Mouse (Mus musculus): Measurements from ENCODE around the gene Pitpna. TPM values are rescaled to one million over a fixed set of nuclear protein-coding genes. Genes with fewer than 3 reads are reported as not detected.
"Not testable (repeated sequence)": the region's sequence is repeated elsewhere in the genome, so short reads cannot be mapped to it uniquely, and the experiment has no call there.

The Pitpna gene
- polyA plus RNA-seq, 1 experiment from 2014 or later: 124 TPM

GRCm38 (mm10) chr11:75552906-75553482 lies 34.9 kb upstream of the Pitpna start:
- H3K36me3 ChIP-seq: peaks cover 6% of the 10 kb centered on the region; the same call in 1 of the 2 replicates
- 65% methylated on average over 7 of the region's 7 CpGs for WGBS
- no peaks in the 10 kb centered on the region for H3K27me3 ChIP-seq
- H3K9ac ChIP-seq: peak overlapping the region; percentile 12; the same call in 1 of the 2 replicates
- ATAC-seq (ENCODE audit: low FRiP score, low read depth): no peak
- peaks cover 35% of the 10 kb centered on the region for H3K4me1 ChIP-seq (replicated peaks)
- H3K9me3 ChIP-seq: no peaks in the 10 kb centered on the region
- H3K27ac ChIP-seq (replicated peaks): no peak overlapping the region
- no peak overlapping the region for H3K4me3 ChIP-seq
- H3K4me2 ChIP-seq: no peak overlapping the region

GRCm38 (mm10) chr11:75556006-75556405 lies 31.9 kb upstream of the Pitpna start:
- not testable (repeated sequence) for H3K9ac ChIP-seq; H3K27ac ChIP-seq (replicated peaks); H3K4me3 ChIP-seq; H3K36me3 ChIP-seq; ATAC-seq (ENCODE audit: low FRiP score, low read depth); H3K27me3 ChIP-seq; H3K4me2 ChIP-seq; H3K9me3 ChIP-seq
- 93% methylated on average over 6 of the region's 6 CpGs for WGBS
- H3K4me1 ChIP-seq (replicated peaks): peaks cover 19% of the 10 kb centered on the region

GRCm38 (mm10) chr11:75557142-75557541 lies 30.8 kb upstream of the Pitpna start:
- no peaks in the 10 kb centered on the region for H3K27me3 ChIP-seq
- peaks cover 8% of the 10 kb centered on the region for H3K36me3 ChIP-seq
- H3K27ac ChIP-seq (replicated peaks): no peak overlapping the region
- peaks cover 8% of the 10 kb centered on the region for H3K4me1 ChIP-seq (replicated peaks)
- H3K9me3 ChIP-seq: no peaks in the 10 kb centered on the region
- H3K4me2 ChIP-seq: no peak overlapping the region
- ATAC-seq (ENCODE audit: low FRiP score, low read depth): no peak
- H3K9ac ChIP-seq: no peak overlapping the region
- WGBS: 68% methylated on average over 6 of the region's 6 CpGs
- no peak overlapping the region for H3K4me3 ChIP-seq

- peaks cover 12% of the 10 kb centered on the region for H3K36me3 ChIP-seq
- H3K9ac ChIP-seq: no peak overlapping the region
- H3K27me3 ChIP-seq: no peaks in the 10 kb centered on the region
- H3K4me3 ChIP-seq: no peak overlapping the region
- ATAC-seq (ENCODE audit: low FRiP score, low read depth): no peak
- H3K4me2 ChIP-seq: no peak overlapping the region
- no peak overlapping the region for H3K27ac ChIP-seq (replicated peaks)
- H3K9me3 ChIP-seq: no peaks in the 10 kb centered on the region
- WGBS: 96% methylated on average over 1 of the region's 1 CpGs
- no peaks in the 10 kb centered on the region for H3K4me1 ChIP-seq (replicated peaks)
Measured at GRCm38 (mm10) chr11:75558101-75558500, 29.8 kb upstream of the Pitpna start.

GRCm38 (mm10) chr11:75559870-75560504 lies 27.9 kb upstream of the Pitpna start:
- WGBS: 93% methylated on average over 8 of the region's 8 CpGs
- Histone ChIP-seq H3K9ac (no peak overlapping the region), H3K36me3 (peaks cover 25% of the 10 kb centered on the region), H3K9me3 (no peaks in the 10 kb centered on the region), H3K4me3 (no peak overlapping the region), H3K27ac (replicated peaks) (no peak overlapping the region), H3K27me3 (no peaks in the 10 kb centered on the region), H3K4me1 (replicated peaks) (no peaks in the 10 kb centered on the region), H3K4me2 (no peak overlapping the region)
- ATAC-seq (ENCODE audit: low FRiP score, low read depth): no peak

- ATAC-seq (ENCODE audit: low FRiP score, low read depth): no peak
- Histone ChIP-seq H3K36me3 (peaks cover 29% of the 10 kb centered on the region), H3K4me1 (replicated peaks) (no peaks in the 10 kb centered on the region), H3K27me3 (no peaks in the 10 kb centered on the region), H3K4me2 (no peak overlapping the region), H3K27ac (replicated peaks) (no peak overlapping the region), H3K4me3 (no peak overlapping the region), H3K9me3 (no peaks in the 10 kb centered on the region), H3K9ac (no peak overlapping the region)
- WGBS: 81% methylated on average over 14 of the region's 14 CpGs
Measured at GRCm38 (mm10) chr11:75560530-75561409, 27.1 kb upstream of the Pitpna start.

GRCm38 (mm10) chr11:75561410-75561791 lies 26.5 kb upstream of the Pitpna start:
- no peak overlapping the region for H3K4me3 ChIP-seq
- no peaks in the 10 kb centered on the region for H3K4me1 ChIP-seq (replicated peaks)
- no peaks in the 10 kb centered on the region for H3K9me3 ChIP-seq
- peaks cover 31% of the 10 kb centered on the region for H3K36me3 ChIP-seq
- no peak overlapping the region for H3K9ac ChIP-seq
- H3K27me3 ChIP-seq: no peaks in the 10 kb centered on the region
- ATAC-seq (ENCODE audit: low FRiP score, low read depth): no peak
- 91% methylated on average over 5 of the region's 5 CpGs for WGBS
- H3K27ac ChIP-seq (replicated peaks): no peak overlapping the region
- H3K4me2 ChIP-seq: no peak overlapping the region

GRCm38 (mm10) chr11:75562840-75563239 lies 25.1 kb upstream of the Pitpna start:
- no peak overlapping the region for H3K9ac ChIP-seq

GRCm38 (mm10) chr11:75563851-75564548 lies 23.9 kb upstream of the Pitpna start:
- H3K27ac ChIP-seq (replicated peaks): 0 out of 2 replicates have a peak overlapping the region, but pooled peaks have one; percentile 15
- 59% methylated on average over 18 of the region's 18 CpGs for WGBS

More at GRCm38 (mm10) chr11:75562840-75563239, 25.1 kb upstream of the Pitpna start:
- Histone ChIP-seq H3K4me3 (no peak overlapping the region), H3K9me3 (no peaks in the 10 kb centered on the region), H3K27ac (replicated peaks) (no peak overlapping the region), H3K36me3 (peaks cover 36% of the 10 kb centered on the region), H3K4me1 (replicated peaks) (no peaks in the 10 kb centered on the region), H3K27me3 (no peaks in the 10 kb centered on the region), H3K4me2 (no peak overlapping the region)
- whole genome bisulfite sequencing: 87% methylated on average over 8 of the region's 8 CpGs
- ATAC-seq (ENCODE audit: low FRiP score, low read depth): no peak

GRCm38 (mm10) chr11:75565849-75566248 lies 22.0 kb upstream of the Pitpna start:
- WGBS: 67% methylated on average over 2 of the region's 2 CpGs
- Histone ChIP-seq H3K36me3 (peaks cover 54% of the 10 kb centered on the region), H3K9ac (no peak overlapping the region), H3K4me2 (no peak overlapping the region), H3K4me1 (replicated peaks) (no peaks in the 10 kb centered on the region), H3K27ac (replicated peaks) (no peak overlapping the region), H3K9me3 (no peaks in the 10 kb centered on the region), H3K27me3 (no peaks in the 10 kb centered on the region), H3K4me3 (no peak overlapping the region)
- ATAC-seq (ENCODE audit: low FRiP score, low read depth): no peak

More at GRCm38 (mm10) chr11:75563851-75564548, 23.9 kb upstream of the Pitpna start:
- H3K4me3 ChIP-seq: no peak overlapping the region
- H3K9ac ChIP-seq: no peak overlapping the region
- H3K9me3 ChIP-seq: no peaks in the 10 kb centered on the region
- ATAC-seq (ENCODE audit: low FRiP score, low read depth): no peak
- H3K36me3 ChIP-seq: peaks cover 42% of the 10 kb centered on the region
- no peak overlapping the region for H3K4me2 ChIP-seq
- no peaks in the 10 kb centered on the region for H3K27me3 ChIP-seq
- H3K4me1 ChIP-seq (replicated peaks): no peaks in the 10 kb centered on the region

GRCm38 (mm10) chr11:75566276-75567196 lies 21.4 kb upstream of the Pitpna start:
- H3K9me3 ChIP-seq: no peaks in the 10 kb centered on the region
- no peak overlapping the region for H3K27ac ChIP-seq (replicated peaks)
- H3K9ac ChIP-seq: no peak overlapping the region
- H3K4me3 ChIP-seq: no peak overlapping the region
- H3K36me3 ChIP-seq: peaks cover 54% of the 10 kb centered on the region
- no peak for ATAC-seq (ENCODE audit: low FRiP score, low read depth)
- no peak overlapping the region for H3K4me2 ChIP-seq
- 82% methylated on average over 13 of the region's 13 CpGs for WGBS
- peaks cover under 1% of the 10 kb centered on the region; the same call in 1 of the 2 replicates for H3K4me1 ChIP-seq (replicated peaks)
- H3K27me3 ChIP-seq: no peaks in the 10 kb centered on the region

All from hindbrain, embryonic 15.5 days (tissue).